Comparison of ENCODE assay signal across 1 mouse cellular context in the genomic region with DNA sequence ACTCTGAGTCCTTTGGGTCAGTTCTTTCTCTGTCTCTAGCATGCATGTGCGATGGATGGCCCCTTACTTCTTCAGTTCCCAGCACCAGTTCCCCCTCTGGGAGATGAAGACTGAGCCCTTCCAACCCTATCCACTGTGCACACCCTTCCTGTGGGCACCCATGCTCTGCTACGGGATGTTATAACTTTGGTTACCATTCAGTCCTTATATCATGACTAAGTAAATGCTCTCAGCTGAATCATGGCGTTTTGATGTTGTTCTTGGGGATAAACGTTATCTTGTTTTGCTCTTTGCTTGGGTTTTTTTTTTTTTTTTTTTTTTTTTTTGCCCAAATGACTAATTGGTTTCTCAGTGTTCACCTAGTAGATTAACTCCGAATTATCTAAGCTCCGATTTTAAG.
TF ChIP-seq lines count a peak whose summit lies in the region.

No protein-coding gene starts in this region.

TF ChIP-seq in MEL, 35 proteins besides CTCF, POLR2A, EP300 and RAD21 (continued from another document):
- no peak for TF ChIP-seq MAFK (IDR thresholded peaks at IDR 0.05; ENCODE audit: borderline replicate concordance, low read depth, low read length)
- no peak for TF ChIP-seq SMC3 (IDR thresholded peaks at IDR 0.05; ENCODE audit: low read depth, low read length)
- TF ChIP-seq MXI1 (IDR thresholded peaks at IDR 0.05; ENCODE audit: low read depth, low read length): no peak
- TF ChIP-seq CHD2 (IDR thresholded peaks at IDR 0.05; ENCODE audit: low read length): no peak
- TF ChIP-seq KAT2A (conservative IDR thresholded peaks at IDR 0.05; ENCODE audit: low read depth, low read length): no peak
- TF ChIP-seq JUND (IDR thresholded peaks at IDR 0.05; ENCODE audit: low read depth, low read length): no peak
- TF ChIP-seq ZMIZ1 (IDR thresholded peaks at IDR 0.05; ENCODE audit: low read depth, low read length): no peak
- TF ChIP-seq TBP (IDR thresholded peaks at IDR 0.05; ENCODE audit: low read depth, low read length): no peak
- no peak for TF ChIP-seq MAX (IDR thresholded peaks at IDR 0.05; ENCODE audit: low read length)
- TF ChIP-seq NRF1 (IDR thresholded peaks at IDR 0.05; ENCODE audit: insufficient read depth, low read depth, low read length, poor library complexity, severe bottlenecking): no peak
- no peak for TF ChIP-seq POLR2AphosphoS2 (IDR thresholded peaks at IDR 0.05; ENCODE audit: low read length)
- no peak for TF ChIP-seq E2F4 (IDR thresholded peaks at IDR 0.05; ENCODE audit: borderline replicate concordance, low read depth, low read length)
- no peak for TF ChIP-seq MAZ (IDR thresholded peaks at IDR 0.05; ENCODE audit: low read depth, low read length)
- 0 out of 2 replicates have a peak, but pooled peaks have one; percentile 25 for TF ChIP-seq MYC (IDR thresholded peaks at IDR 0.05; ENCODE audit: low read depth, low read length)
- no peak for TF ChIP-seq GABPA (IDR thresholded peaks at IDR 0.05; ENCODE audit: low read depth, low read length)
- no peak for TF ChIP-seq NELFE (IDR thresholded peaks at IDR 0.05; ENCODE audit: low read depth, low read length)
